2 mouse cellular contexts compared by ENCODE assay signal in the genomic region with DNA sequence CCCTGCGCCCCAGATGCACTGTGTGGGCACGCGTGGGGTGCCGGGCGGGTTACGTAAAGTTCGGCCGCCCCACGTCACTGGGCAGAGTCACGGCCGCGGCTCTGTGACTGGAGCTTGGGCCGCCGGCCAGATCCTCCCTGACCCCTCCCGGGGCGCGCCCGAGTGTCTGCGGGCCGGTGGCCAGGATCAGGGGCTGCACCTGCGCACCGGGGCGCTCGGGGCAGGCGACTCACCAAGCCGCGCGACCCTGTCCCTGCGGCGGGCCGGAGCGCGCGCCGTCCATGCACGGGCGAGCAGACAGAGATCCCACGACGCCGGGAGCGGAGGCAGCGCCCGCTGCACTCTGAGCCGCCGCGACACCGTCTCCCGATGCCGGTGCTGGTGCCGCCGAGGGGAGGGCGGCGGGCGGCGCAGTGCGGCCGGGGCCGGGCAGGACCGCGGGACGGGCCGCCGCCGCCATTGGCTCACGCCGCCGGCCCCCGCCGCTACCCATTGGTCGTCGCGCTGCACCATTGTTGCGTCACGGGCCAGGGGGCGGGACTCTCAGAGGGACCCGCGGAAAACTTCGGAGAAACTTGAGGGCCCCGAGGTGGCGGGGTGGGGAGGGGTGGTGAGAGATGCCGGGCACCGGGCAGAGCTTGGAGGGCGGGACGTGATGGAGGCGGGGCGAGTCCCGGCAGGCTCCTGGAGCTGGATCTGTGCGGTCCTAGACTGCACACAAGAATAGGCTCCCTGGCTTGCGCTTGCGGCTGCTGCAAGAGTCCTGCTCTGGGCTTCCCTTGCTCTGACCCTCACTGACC.
TF ChIP-seq lines count a peak whose summit lies in the region.

A gene (minus strand): TSS at position 434 of the 800 bp plus-strand sequence.

TF ChIP-seq in C2C12, 6 proteins besides CTCF, POLR2A, EP300 and RAD21 (continued from another document):
- no peak for TF ChIP-seq MYOD1 (IDR thresholded peaks at IDR 0.05; ENCODE audit: control insufficient read depth, insufficient read length, low read depth)

TF ChIP-seq in myocyte, 11 proteins besides CTCF, POLR2A, EP300 and RAD21 (continued from another document):
- TF ChIP-seq USF1 (IDR thresholded peaks at IDR 0.05; ENCODE audit: low read depth) (no peak), MAX (IDR thresholded peaks at IDR 0.05; ENCODE audit: low read depth) (no peak), MYOD1 (IDR thresholded peaks at IDR 0.05; ENCODE audit: control insufficient read depth in 1 of 3, insufficient read length in 2 of 3, low read depth in 2 of 3) (peak in 1 of 3 experiments; percentile 37), POLR2AphosphoS2 (IDR thresholded peaks at IDR 0.05; ENCODE audit: insufficient read length, low read depth) (peak; percentile 82), REST (IDR thresholded peaks at IDR 0.05; ENCODE audit: insufficient read depth, insufficient read length) (no peak)
